Mouse (Mus musculus): ENCODE measurements at regions not wholly inside any gene's neighbourhood (a gene's known extent, or its start where the extent isn't known, plus 50 kb on each side); places are given as distances from the start of the nearest gene placed in this dataset.

DNA sequence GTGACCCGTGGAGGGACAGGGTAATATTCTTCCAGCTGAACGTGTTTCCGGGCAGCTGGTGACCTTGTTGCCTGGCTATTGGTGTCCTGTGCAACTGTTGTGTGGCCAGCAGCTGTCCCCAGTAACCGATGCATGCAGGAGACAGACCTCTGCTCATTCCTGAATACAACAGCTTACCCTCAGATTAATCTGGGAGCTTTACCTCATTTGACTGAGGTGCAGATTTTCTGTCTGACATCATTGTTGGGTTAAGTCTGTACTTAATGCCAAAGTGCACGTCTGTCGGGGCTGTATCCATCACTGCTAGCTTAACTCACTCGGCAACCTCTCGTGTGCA lies 119.6 kb upstream of the Mpp6 start:
- no peak for DNase-seq (ENCODE audit: low spot score)

DNA sequence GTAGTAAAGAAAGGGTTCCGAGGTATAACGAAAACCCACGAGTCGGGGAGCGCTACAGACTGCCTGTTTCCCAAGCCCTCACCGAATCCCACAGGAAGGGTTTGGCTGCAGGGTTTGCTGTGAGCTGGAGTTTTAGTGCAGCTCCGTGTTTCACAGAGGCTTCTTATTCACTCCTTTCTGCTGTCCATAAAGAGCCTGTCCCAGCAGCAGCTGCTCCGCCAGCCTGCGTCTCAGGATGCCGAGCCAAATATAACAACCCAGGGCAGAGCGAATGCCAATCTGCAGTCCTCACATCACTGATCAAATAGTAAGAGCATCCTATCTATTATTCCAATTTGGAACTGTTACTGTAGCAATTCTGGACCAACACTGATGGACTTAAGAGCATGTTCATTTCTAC lies 110.7 kb upstream of the Mpp6 start:
- no peak for DNase-seq (ENCODE audit: low spot score)

DNA sequence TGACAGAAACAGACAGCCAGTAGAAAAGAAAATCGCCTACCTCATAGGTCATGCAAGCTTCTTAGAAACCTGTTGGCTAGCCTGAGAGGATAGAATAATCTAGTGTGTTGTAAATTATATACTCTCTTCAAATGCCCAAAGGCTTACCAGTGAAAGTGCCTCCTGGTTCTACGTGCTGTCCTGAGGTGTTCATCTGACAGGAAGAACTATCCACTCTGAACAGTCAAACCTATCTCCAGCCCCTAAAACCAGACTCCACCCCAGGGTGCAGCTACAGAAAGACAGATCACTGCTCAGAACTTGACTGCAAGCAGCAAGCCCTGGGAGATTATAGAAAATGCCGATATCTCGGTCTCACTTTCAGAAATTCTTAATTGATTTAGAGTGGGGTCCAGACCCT lies 102.0 kb upstream of the Mpp6 start:
- no peak for DNase-seq (ENCODE audit: low spot score)

DNA sequence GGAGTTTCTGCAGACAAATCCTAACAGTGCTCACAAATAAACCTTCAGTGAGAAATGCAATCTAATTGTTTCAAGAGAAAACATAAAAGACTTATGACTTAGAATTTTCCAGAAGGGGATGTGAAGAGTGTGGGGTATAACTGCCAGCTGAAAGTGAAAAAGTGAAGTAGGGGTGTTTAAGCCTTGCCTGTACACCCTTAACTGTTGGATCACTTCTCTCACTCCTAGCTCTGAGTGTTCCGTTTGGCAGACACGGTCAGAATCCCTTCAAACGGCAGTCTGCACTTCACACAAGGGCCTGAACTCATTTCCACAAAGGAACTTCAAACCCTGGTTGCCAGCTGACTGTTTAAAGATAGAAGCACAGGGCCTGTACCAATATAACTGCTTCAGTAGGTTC lies 101.2 kb upstream of the Mpp6 start:
- DNase-seq (ENCODE audit: low spot score) = no peak

DNA sequence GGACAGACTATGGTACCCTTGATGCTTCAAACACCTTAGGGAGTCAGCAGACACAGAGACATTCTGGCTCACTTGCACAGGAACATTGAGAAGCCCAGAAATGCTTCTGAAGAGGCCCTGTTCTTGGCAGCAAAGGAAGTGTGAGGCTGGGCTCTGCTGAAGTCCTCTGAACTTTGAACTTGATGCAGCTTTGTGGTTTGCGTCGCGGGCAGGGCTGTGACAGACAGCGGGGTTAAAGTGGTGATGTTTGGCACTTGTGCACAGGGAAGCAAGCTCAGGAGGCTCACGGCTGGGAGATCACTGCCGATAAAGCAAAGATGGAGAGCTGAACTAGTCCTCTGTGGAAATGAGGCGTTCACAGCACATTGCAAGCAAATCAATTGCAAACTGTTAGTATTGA lies 100.7 kb upstream of the Mpp6 start:
- no peak for DNase-seq (ENCODE audit: low spot score)

DNA sequence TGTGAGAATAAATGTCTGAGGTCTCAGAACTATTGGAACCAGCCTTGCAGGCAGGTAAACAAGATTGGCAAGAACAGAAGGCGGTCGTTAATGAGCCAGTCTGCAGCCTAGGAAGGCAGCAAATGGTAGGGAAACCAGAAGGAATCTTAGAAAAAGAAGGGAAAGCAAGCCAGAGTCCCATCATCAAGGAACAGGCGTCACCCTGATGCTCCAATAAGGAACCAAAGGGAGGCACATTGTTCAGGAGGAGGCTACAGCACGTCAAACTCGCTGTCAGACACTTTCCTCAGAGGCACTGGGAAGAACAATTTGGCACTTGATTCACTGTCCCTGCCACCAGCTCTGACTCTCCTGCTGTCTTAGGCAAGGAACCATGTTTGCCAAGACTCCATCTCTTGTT lies 100.2 kb upstream of the Mpp6 start:
- DNase-seq (ENCODE audit: low spot score) = no peak

DNA sequence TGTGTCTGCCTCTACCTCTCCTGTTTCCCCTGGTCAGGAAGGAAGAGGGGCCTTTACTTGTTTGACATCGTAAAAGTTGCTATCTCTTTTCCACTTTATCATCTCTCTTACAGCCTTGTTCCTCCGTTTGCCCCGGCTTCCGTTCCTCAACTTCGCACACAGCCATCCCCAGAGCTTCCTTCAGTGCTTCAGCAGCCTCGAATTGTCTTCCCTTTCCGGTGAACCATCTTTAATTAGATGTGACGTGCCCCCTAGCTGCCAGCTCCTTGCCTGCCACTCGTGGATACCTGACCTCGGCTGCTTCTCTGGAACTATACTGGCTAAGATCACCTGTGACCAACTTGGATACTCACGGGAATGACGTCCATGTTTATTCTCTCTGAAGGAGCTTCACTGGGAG lies 99.0 kb upstream of the Mpp6 start:
- DNase-seq (ENCODE audit: low spot score) = no peak

DNA sequence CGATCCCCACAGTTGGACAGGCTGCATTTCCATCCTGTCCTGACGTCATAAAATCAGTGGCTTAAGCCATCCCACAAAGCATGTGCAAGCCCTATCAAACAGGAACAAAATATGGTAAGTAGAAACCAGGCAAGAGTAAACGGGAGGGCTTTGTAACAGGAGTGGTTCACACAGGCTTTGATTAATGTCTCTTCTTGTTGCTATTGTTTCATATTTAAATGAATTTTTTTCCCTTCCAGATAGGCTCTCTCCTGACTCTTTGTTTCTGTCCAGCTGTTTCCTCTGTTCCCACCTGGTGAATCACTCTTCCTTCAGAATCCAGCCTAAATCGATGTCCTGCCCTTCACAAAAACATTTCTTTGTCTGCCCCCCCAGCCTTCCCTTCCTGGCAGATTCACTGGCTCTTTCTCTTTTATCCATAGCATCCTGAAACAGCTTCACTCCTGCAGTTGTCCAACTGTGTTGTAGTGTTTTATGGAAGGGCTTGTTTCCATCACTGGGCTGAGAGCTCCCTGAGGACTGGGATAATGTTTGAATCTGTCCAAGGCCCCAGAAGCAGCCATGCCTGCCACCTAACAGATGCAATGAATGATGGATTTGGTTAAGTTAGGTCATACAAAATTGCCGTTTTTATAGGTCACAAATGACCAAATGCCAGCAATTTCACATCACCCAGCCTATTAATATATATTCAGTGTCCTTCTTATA lies 98.1 kb upstream of the Mpp6 start:
- DNase-seq (ENCODE audit: low spot score) = no peak

DNA sequence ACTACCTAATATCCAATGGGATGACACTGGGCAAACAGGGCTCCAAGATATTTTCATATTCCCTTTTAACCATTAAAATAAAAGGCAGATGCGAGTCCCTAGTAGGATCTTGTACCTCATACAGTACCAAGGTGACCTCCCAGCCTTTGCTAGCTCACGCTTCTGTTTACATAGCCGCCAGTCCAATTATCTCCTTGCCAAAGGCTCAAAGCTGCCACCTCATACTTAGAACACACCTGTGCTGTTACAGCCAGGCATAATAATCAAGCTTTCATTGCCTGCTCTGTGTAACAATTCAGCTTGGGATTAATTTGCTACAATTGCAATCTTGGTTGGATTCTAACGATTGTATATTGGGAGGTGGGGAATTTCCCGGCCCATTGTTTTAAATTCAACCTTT lies 97.0 kb upstream of the Mpp6 start:
- no peak for DNase-seq (ENCODE audit: low spot score)

DNA sequence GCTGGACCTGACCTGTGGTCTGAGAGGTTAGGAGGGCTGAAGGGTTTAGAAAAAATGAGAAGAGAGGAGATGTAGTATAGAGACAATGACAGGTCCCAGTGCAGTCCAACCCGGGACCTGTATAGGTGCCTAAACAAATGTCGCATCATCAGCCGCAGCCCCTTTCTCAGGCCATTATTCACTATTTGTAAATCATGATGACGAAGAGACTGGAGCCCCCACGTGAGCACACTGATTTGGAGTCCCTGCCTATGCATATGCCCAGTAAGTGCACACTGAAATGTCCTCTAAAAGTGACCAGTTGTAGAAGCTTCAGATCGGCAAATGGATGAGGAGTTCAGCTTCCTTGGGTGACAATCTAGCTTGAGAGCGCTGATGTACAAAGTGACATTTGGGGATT lies 96.2 kb upstream of the Mpp6 start:
- no peak for DNase-seq (ENCODE audit: low spot score)

DNA sequence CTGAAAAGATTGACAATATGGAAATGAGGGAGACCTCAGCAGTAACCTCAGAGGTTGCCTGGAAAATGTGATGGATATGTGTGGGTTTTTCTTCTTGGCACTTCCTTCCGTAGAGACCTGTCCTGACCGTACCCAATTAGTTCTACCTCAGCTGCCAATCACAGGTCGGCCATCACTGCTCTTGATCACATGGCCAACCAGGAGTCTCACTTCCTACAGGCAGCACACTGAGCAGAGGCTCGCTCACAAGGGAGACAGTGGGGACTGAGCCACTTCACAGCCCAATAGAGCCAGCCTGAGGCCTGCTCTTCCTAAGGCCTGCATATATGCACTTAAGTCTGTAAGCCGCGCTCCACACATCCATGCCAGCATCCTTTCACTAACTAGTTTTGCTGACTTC lies 82.1 kb upstream of the Mpp6 start:
- DNase-seq (ENCODE audit: low spot score) = peak; percentile 17

DNA sequence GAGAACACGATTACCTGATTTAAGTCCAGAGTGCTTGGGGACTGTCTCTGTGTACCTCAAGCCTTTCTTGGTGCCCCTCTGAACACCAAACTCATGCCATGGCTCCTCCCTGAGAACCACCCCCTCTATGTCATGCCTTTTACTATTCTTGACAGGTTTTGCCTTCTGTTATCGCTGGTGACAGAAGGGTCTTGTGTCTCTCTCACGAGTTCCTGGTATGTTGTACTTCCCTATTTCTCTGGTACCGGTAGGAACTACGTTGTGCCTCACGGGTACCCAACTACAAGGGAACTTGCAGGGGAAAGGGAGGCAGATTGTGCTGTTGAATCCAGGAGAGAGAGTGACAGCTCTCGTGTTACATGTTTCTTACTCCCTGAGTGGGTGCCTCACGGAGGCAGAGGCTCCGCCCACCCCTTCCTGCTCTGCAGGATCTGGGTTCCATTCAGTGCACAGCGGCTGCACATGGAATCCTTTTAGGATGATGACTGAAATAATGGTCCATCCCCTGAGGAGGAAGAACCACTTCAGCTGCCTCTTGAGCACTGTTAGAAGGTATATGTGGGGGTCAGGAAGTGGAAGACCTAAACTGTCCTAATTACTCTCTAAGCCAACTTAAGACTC lies 80.0 kb upstream of the Mpp6 start:
- DNase-seq (ENCODE audit: low spot score) = no peak

DNA sequence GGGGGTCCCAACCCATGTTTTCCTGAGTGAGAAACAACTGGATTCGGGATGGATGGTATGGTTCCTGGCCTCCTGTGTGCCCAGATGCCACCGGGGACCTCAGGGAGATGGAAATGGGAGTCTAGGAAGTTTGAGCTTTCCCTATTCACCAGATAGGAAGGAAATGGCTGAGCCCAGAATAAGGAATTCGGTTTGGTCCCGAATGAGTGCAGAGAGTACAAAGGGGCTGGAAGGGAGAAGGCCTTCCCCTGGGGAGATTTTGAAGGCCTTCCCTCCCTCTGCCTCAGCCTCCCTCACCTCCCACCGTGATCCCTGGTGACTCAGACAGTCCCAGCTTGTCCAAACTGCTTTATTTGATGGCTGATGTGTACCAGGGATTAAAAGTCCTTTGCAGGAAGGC lies 78.7 kb upstream of the Mpp6 start:
- no peak for DNase-seq (ENCODE audit: low spot score)

DNA sequence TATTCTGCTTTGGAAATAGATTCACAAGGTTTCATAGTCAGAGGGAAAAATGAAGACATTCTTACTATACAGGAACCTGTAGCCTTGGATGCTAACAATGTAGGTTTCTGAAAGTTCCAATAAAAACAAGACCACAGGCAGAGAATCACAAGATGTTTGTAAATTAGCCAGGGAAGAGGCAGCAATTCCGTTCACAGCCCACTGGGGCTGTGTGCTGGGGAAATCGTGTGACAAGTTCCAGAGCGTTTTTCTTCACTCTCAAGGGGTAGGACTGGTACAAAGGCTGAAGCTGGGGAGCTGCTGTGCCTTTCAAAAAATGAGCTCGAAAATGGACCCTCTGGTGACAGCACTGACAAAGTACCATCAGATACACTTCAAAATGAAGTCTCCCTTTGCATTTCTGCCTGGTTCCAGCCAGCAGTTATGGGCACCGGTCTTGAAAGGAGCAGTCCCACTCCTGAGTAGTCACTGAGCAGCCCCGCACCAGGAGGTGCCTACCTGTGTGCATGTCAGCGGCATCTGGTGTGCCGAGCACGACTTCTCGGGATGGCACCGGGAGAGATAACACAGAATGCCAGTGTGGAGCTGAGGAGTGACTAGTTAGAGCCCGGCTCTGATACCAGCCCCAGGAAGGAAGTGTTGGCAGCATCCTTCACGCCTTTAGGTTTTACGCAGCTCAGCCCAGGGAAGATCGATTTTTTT lies 77.0 kb upstream of the Mpp6 start:
- peak; percentile 24 for DNase-seq (ENCODE audit: low spot score)

DNA sequence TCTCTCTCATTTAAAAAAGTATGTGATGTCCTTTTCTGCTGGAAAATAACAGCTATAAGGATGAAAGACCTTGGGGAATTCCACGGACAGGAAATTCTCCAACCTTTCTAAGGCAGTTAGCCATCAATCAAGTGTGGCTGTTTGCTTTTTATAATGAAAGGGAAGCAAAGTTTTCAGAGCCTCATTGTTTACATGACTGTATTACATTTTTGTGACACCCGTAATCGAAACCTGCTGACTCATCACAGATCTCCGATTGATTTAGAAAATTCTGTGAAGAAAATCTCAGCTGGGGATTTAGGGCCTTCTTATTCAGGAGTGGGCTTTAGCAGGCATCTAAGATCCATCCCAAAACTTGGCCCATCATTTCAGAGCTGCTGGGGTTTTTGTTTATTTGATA lies 72.4 kb upstream of the Mpp6 start:
- no peak for DNase-seq (ENCODE audit: low spot score)

DNA sequence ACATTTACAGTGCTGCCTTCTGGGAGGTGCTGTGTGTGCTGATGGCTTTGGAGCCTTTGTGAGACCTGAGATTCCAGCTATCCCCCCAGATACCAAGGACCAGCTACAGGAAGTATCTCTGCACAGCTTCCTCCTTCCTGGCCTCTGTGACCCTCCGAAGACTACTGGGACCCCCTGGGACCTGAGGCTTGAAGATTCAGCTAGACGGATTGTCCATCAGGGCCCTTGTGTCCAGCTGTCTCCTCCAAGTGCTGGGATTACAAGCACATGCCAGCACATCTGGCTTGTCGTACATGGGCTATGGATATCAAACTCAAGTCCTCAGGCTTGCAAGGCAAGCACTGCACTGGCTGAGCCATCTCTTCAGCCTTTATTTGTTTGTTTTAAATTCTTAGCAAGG lies 71.7 kb upstream of the Mpp6 start:
- DNase-seq (ENCODE audit: low spot score) = no peak

DNA sequence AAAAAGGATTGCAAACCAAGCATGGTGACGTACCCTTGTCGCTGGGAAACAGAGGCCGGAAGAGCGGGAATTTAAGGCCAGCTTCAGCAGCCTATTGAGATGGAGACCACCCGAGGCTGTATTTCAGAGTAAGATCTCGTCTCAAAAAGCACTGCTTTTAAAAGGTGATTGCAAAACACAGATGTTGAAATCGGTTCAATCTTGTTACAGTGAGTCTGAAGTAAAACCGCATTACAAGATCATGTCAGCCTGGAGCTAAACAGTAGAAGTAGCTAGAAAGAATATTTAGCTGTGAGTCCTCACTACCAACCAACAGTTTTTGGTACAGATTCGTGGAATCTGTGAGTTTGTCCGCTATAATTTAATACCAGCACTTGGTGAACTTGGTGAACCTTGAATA lies 69.0 kb upstream of the Mpp6 start:
- no peak for DNase-seq (ENCODE audit: low spot score)

DNA sequence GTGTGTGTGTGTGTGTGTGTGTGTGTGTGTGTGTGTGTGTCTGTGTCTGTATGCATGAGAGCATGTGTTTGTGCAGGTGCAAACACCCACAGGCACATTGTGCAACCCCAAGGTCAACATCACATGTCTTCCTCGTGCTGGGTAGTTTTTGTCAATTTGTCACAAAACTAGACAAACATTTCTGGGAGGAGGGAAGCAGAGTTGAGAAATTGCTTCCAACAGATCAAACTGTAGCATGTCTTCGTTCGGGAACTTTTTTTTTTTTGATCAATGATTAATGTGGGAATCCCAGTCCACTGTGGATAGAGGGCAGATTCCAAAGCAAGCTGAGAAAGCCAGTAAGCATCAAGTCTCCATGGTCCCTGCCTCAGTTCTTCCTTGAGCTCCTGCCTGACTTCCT lies 67.9 kb upstream of the Mpp6 start:
- no peak for DNase-seq (ENCODE audit: low spot score)

DNA sequence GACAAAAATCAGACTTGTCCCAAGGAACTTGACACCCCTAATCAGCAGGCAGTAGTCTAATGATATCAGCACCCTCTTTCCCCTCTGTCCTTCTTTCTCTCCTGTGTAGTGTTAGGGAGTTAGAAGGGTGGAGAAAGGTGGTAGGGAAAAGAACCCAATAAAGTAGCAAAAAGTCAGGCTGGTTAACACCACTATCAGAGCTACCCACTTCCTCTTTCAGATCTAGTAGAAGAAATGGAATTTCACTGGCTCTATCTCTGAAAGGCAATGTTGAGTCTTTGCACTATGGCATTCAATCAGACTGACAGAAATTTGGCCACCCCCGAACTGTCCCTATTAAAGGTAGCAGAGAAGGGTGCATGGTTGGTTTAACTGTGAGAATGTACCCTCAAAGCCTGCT lies 65.9 kb upstream of the Mpp6 start:
- DNase-seq (ENCODE audit: low spot score) = no peak

DNA sequence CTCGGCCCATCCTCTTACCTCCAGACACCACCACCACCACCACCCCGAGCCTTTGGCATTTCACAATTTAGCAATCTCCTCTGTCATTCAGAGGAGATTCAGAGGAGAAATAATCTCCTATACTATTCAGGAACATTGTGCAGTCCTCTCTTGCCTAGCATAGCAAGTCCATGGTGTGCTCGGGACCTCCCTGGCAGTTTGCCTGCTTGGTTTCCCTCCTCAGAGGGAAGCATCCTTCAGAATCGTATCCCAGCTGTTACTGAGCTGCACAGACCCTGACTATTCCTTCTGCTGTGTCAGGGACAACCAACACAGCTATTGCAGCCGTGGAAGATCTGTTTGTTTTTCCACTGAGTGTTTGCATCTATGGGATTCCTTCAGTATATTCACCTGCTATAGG lies 63.3 kb upstream of the Mpp6 start:
- peak; percentile 66 for DNase-seq (ENCODE audit: low spot score)

DNA sequence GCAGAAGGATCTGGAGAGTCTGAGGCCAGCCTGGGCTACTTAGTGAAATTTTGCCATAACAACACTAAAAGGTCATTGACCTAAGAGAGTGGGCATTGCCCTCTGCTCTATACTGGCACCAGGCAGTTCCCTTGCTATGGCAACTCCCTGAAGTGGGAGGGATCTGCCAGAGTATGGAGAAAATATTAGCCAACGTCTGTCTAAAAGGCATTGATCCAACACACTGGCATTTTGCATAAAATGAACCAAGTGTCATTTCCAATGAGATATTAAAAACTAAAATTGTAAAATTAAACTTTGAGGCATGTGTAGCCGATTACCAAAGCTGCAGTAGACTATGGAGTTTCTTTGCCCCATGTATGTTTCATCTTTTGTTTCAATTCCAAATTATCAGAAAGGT lies 57.6 kb upstream of the Mpp6 start:
- no peak for DNase-seq (ENCODE audit: low spot score)

DNA sequence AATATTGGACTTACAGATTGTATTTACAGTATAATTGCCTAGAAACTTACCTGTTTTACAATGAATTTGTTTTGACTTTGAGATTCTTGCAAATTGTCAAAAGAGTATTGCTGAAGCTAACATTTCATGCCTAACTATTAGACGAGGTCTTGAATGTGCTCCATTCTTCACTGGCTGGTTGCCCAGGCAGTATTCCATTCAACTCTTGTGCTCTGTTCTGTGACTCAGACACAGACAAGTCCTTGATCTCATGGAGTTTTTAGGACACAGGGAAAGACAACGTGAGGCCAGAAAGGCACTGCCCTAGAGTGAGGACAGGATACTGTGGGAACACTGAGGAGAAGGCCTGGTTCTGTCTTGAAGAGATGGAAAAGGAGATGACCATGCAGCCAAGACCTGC lies 57.0 kb upstream of the Mpp6 start:
- no peak for DNase-seq (ENCODE audit: low spot score)

DNA sequence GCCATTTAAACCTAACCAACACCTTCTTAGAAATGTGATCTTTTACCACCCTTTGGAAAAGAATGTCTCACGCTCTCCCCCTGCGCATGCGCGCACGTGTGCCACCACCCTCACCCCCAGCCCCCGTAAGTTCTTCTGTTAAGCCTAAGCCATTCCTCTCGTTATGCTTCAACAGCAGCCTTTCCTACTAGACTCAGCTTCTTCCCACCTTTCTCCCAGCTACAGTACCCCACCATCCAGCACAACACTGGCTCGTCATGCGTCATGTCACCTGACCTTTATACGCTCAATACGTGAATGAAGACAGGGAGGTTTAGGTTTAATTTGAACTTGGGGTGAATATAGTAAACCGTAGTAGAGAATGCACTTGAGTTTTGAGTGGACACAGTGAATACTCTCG lies 55.8 kb upstream of the Mpp6 start:
- DNase-seq (ENCODE audit: low spot score) = no peak

DNA sequence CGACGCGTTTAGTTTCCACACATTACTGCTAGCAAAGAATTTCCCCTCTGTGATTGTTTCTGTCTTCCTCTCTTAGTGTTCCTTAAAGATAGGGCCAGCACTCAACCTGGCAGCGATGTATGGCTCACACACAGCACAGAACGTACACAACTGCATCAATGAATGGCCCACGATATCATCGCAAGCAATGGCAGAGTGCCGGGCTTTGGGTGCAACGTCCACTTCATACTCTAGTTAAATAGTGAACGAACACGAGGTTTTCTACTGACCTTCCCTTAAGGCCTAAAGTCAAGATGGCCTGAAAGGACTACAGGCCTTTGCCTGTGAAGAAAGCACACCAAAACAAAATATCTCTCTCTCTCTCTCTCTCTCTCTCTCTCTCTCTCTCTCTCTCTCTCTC lies 51.4 kb upstream of the Mpp6 start:
- DNase-seq (ENCODE audit: low spot score) = no peak

Measured in testis, postnatal 10 days (tissue).